Mouse (Mus musculus) forebrain, embryonic 11.5 days (tissue): Measurements from ENCODE around the gene Amigo1. TPM values are rescaled to one million over a fixed set of nuclear protein-coding genes. Genes with fewer than 3 reads are reported as not detected.

ENCODE experiments used
- ATAC-seq: fragments of 200-750 bp; cut with Nextera tagmentation; replicated peaks from 2 replicates; pipeline ENCODE4 v1.8.0; 2017; ENCODE audit warnings: moderate TSS enrichment; ENCODE audit not compliant: low FRiP score
- DNase-seq: peaks from one replicate; pipeline ENCODE4 v3.0.0-alpha.2; 2017; ENCODE audit warnings: low spot score
- H3K27ac ChIP-seq: fragments of 300-500 bp; sonication (generic); 2 replicates; pipeline ENCODE4 v1.5.1; 2014; ENCODE audit warnings: low read depth, low read length
- H3K27me3 ChIP-seq: fragments of 300-500 bp; sonication (generic); 2 replicates; pipeline ENCODE4 v1.6.1; 2014; ENCODE audit warnings: mild to moderate bottlenecking, low read length, mixed read lengths; ENCODE audit not compliant: control insufficient read depth, insufficient read depth
- H3K36me3 ChIP-seq: fragments of 300-500 bp; sonication (generic); 2 replicates; pipeline ENCODE4 v1.6.1; 2014; ENCODE audit warnings: mild to moderate bottlenecking, low read length, moderate library complexity, mixed read lengths; ENCODE audit not compliant: control insufficient read depth, insufficient read depth
- H3K4me1 ChIP-seq: fragments of 300-500 bp; sonication (generic); replicated peaks from 2 replicates; pipeline ENCODE4 v1.6.1; 2014; ENCODE audit warnings: low read length, mixed read lengths; ENCODE audit not compliant: control insufficient read depth, insufficient read depth
- H3K4me2 ChIP-seq: fragments of 300-500 bp; sonication (generic); 2 replicates; pipeline ENCODE4 v1.6.1; 2014; ENCODE audit warnings: low read depth, mild to moderate bottlenecking, low read length, moderate library complexity, mixed read lengths; ENCODE audit not compliant: severe bottlenecking
- H3K4me3 ChIP-seq: fragments of 300-500 bp; sonication (generic); 2 replicates; pipeline ENCODE4 v1.5.1; 2014; ENCODE audit warnings: low read depth, low read length
- H3K9ac ChIP-seq: fragments of 300-500 bp; sonication (generic); 2 replicates; pipeline ENCODE4 v1.6.1; 2014; ENCODE audit warnings: low read length
- H3K9me3 ChIP-seq: fragments of 300-500 bp; sonication (generic); 2 replicates; pipeline ENCODE4 v1.6.1; 2016; ENCODE audit warnings: low read length, mixed read lengths; ENCODE audit not compliant: control insufficient read depth
- WGBS: fragments of 180-500 bp; shearing (Covaris S2); extraction: QIAGEN DNeasy Blood & Tissue Kit; methylation state at CpG from one replicate; pipeline ENCODE4 v1.1.7; 2014; 5-methylcytosine and 5-hydroxymethylcytosine counted together
- polyA plus RNA-seq: library from polyadenylated mRNA; unstranded; fragments of >200 nt; fragmentation: Nextera tagmentation; extraction: Ambion mirVana; gene quantifications from 2 replicates; pipeline ENCODE4 v1.2.1, GENCODE M21; 2014

The Amigo1 gene
- 4.2 and 5.2 TPM in 2 replicates for polyA plus RNA-seq

DNA sequence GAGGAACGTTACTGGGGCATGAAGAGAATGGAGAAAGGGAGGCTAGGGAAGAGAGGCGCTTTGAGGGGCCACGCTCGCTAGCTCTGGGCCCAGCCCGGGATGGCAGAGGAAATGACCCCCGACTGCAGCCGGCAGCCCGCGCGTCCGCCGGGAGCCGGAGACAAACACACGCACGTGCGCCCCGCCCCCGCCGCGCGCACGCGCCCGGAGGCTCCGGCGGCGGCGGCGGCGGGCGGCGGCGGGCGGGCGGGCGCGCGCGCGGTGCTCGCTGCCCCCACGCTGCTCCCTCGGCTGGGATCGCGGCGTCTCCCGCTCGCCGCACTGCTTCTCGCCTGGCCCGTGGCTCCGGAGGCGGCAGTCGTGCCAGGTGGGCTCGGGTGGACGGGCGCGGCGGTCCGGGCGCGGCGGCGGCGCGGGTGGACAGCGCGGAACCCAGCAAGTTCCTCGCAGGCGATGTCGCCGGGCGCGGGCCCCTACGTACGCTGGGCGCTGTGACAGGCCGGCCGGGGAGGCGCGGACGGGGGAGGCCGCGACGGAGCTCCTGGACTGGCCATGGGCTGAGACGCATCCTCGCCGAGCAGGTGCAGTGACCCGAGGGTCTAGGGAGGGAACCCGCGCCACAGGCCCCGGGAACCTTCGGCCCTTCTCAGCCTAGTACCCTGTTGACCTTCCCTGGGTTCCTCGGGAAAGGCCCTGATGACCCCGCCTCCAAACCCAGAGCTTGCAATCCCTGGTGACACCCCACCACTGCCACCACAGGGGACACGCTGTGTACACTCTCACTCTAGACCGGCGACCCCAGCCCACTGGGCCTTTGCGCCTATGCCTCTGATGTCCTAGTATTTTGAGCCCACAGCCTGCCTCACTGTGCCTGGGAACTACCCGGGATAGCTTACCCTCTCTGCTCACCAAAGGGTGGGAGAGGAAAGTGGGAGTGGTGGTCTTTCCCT, at the start of gene Amigo1:
TSS of gene Amigo1 (plus strand) at position 238 of the 950 bp plus-strand sequence.
- ATAC-seq = peak; percentile 63
- WGBS = under 1% methylated on average over 85 of the region's 100 CpGs
- H3K27me3 ChIP-seq = 0 out of 2 replicates have a peak, but pooled peaks cover 3% of the 10 kb centered on the region

DNA sequence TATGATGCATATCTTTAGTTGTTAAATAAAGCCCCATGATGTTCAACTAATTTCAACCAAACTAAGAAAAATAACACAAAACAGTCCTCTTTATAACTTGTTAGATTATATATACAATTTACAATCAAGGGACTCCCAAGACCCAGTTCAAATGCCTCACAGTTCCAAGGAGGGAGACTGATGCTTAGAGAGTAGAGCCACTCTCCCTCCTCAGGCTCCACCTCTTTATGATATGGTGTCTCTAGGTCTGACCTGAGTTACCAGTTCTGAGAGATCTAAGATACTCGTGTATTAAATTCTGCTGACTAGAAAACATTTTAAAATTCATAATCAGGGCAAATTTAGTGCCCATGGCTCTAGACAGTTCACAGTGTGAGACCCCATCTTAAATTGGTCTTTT, 47.0 kb upstream of the Amigo1 start:
- no peaks in the 10 kb centered on the region; the same call in 1 of the 2 replicates for H3K36me3 ChIP-seq
- no peak overlapping the region for H3K9ac ChIP-seq
- 88% methylated on average over 1 of the region's 1 CpGs for WGBS
- DNase-seq (no peak), ATAC-seq (no peak)
- H3K4me2 ChIP-seq = no peak overlapping the region
- no peaks in the 10 kb centered on the region for H3K4me1 ChIP-seq
- no peaks in the 10 kb centered on the region for H3K9me3 ChIP-seq
- H3K27me3 ChIP-seq = no peaks in the 10 kb centered on the region
- H3K27ac ChIP-seq = no peak overlapping the region
- no peak overlapping the region for H3K4me3 ChIP-seq

More for the DNA sequence above, at the start of gene Amigo1:
- H3K4me1 ChIP-seq = peaks cover 4% of the 10 kb centered on the region; the same call in 1 of the 2 replicates
- peak within 1 kb of the TSS; percentile 73 for H3K4me3 ChIP-seq
- no peak within 1 kb of the TSS for H3K27ac ChIP-seq
- H3K4me2 ChIP-seq = peak within 1 kb of the TSS; percentile 94
- H3K9ac ChIP-seq = peak within 1 kb of the TSS; percentile 72
- DNase-seq = peak; percentile 78
- no peaks in the 10 kb centered on the region for H3K9me3 ChIP-seq
- H3K36me3 ChIP-seq = no peaks in the 10 kb centered on the region

DNA sequence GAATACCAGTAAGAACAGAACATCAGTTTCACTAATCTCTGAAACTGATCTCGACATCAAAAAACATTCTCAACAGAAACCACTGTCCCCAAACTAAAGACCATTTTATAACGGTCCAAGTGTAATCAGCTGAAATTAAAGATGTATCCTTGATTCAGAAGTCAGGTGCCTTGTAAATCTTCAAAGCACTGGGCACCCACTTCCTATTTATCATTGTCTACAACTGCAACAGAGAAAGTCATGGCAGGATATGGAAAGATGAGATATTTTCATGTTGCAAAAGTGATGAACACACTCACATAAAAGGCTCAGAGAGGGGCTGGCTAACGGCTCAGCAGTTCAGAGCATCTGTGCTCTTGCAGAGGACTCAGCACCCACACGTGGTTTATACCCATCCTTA, 45.3 kb upstream of the Amigo1 start:
- H3K27ac ChIP-seq = no peak overlapping the region
- ATAC-seq (no peak), DNase-seq (no peak)
- no peaks in the 10 kb centered on the region for H3K27me3 ChIP-seq
- peaks cover 4% of the 10 kb centered on the region; the same call in 1 of the 2 replicates for H3K4me1 ChIP-seq
- no peak overlapping the region for H3K4me3 ChIP-seq
- WGBS = 84% methylated on average over 4 of the region's 4 CpGs
- H3K36me3 ChIP-seq = no peaks in the 10 kb centered on the region; the same call in 1 of the 2 replicates
- no peak overlapping the region for H3K9ac ChIP-seq
- no peak overlapping the region for H3K4me2 ChIP-seq
- H3K9me3 ChIP-seq = no peaks in the 10 kb centered on the region

DNA sequence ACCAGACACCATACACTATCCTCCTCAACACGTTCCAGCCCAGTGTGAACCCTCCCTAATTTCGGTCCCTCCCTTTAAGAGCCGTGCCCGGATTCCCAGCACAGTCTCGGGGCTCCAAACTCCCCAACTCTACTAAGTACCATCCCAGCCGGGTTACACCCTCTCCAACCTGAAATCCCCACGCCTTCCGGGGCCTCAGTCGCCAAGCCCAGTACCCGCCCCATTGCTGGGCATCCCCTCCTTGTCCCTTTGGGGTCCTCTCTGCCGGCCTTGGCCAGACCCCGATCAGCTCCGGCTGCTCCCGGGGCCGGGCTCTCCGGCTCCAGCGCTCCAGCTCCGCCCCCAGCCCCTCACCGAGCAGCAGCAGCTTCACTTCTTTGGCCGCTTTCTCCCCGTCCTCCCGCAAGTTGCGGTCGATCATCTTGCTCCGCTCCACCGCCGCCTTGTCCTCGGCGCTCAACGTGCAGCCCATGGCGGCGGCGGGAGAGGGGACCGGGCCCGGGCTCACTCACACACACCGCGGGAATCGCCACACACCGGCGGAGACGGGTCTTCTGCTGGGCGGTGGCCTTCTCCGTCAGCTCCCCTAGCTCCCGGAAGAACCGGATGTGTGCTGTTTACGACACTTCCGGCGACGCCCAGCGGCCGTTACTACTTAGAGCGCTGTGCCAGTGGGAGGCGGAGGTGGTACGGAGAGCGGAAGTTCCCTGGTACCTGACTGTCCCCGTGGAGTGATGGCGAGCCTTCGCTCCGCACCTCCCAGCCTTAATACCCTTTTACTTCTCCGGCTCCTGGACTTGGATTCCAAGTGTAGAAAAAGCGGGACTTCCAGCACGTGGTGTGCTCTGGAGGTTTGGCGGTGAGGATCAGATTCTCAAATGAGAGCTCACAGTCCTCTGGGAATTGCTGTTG, 40.3 kb upstream of the Amigo1 start, which contains the start of gene Gnai3:
TSS of gene Gnai3 (minus strand) at position 613 of the 912 bp plus-strand sequence.
- no peaks in the 10 kb centered on the region for H3K36me3 ChIP-seq
- ATAC-seq (peak; percentile 95), DNase-seq (peak; percentile 93)
- H3K4me1 ChIP-seq = peaks cover 4% of the 10 kb centered on the region; the same call in 1 of the 2 replicates
- H3K4me2 ChIP-seq = peak within 1 kb of the TSS; percentile 64
- H3K9ac ChIP-seq = peak within 1 kb of the TSS; percentile 94
- peak within 1 kb of the TSS; percentile 86 for H3K27ac ChIP-seq
- no peaks in the 10 kb centered on the region for H3K27me3 ChIP-seq
- H3K4me3 ChIP-seq = peak within 1 kb of the TSS; percentile 96
- H3K9me3 ChIP-seq = no peaks in the 10 kb centered on the region
- under 1% methylated on average over 63 of the region's 63 CpGs for WGBS

DNA sequence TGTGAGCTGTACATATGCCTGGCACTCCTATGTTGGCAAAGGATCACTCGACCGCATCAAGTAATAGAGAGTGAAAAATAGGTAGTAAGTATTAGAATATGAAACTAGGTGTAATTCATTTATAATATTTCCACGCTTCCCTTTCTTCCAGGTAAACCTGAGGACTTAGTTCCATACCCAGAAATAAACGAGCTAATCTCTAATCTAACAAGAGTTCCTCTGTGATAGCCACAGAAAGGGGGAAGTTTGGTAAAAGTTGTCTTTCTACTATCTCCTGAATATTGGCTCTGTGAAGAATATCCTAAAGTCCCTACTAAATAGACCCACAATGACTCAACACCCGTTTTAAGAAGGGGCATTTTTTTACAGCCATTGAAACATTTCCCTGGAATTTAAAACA, 39.5 kb upstream of the Amigo1 start:
- no peaks in the 10 kb centered on the region for H3K36me3 ChIP-seq
- peak overlapping the region; percentile 96 for H3K4me3 ChIP-seq
- peak overlapping the region; percentile 94 for H3K9ac ChIP-seq
- H3K4me1 ChIP-seq = peaks cover 4% of the 10 kb centered on the region; the same call in 1 of the 2 replicates
- DNase-seq (no peak), ATAC-seq (no peak)
- H3K4me2 ChIP-seq = peak overlapping the region; percentile 64
- H3K9me3 ChIP-seq = no peaks in the 10 kb centered on the region
- 65% methylated on average over 5 of the region's 5 CpGs for WGBS
- H3K27me3 ChIP-seq = no peaks in the 10 kb centered on the region
- H3K27ac ChIP-seq = no peak overlapping the region

DNA sequence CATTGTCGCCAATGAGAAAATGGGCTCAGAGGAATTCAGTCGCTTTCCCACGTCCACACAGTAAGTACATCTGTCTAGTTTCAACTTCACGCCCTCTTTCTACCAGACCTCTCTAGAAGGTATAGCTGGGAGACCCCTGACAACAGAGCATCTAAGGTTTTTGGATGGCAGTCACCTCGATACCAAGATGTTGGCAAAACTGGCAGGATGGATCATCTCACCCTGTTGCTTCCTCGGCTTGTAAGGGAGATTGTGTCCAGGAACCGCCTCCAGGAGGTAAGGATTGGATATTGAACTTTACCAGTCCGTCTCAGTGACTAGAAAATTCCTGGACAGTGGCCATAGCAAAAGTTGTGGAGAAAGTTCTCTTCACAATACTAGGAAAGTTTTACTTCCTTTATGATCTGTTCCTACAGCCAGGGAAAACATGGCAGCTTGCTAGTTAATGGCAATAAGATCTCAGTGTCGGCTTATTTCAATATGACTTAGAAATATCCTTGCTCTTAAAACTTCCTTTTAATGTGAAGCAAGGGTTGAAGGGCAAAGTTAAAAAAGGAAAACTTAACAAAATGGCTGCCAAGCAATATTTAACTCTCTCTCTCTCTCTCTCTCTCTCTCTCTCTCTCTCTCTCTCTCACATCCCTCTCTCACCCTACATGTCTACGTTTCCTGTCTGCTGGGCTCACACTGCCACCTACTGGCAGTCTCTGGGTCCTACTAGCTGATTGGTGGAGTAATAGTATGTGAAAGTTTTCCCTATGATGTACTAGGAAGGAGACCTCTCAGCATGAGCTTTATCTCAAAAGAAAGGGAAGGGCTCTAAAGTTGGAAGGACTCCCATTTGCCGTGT, 38.5 kb upstream of the Amigo1 start:
- ATAC-seq = peak; percentile 47; the same call in 1 of the 2 replicates
- Histone ChIP-seq H3K27ac (no peak overlapping the region), H3K36me3 (no peaks in the 10 kb centered on the region)

DNA sequence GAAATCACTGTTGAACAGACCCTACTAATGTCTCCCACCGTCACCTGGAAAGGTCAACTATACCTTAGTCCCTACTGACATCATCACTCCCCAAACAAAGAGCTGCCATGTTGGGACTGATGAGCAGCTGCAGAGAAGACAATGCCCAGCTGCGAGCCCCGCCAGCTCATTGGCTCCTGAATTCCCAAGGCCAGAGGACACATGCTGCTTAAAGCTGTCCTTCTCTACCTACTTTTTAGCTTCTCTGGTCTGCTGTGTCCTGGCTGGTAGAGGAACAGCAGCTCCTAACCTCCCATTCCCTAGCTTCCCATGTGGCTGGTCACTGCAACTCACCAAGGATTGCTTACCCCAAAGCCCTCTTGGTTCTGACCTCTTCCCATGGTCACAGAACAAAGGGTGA, 33.8 kb upstream of the Amigo1 start:
- Histone ChIP-seq H3K27me3 (no peaks in the 10 kb centered on the region), H3K9me3 (no peaks in the 10 kb centered on the region), H3K9ac (no peak overlapping the region), H3K4me2 (no peak overlapping the region), H3K4me1 (no peaks in the 10 kb centered on the region; the same call in 1 of the 2 replicates), H3K36me3 (no peaks in the 10 kb centered on the region), H3K4me3 (no peak overlapping the region), H3K27ac (no peak overlapping the region)
- ATAC-seq = no peak
- 84% methylated on average over 3 of the region's 3 CpGs for WGBS
- DNase-seq = no peak

More for the DNA sequence above, 38.5 kb upstream of the Amigo1 start:
- Histone ChIP-seq H3K4me2 (no peak overlapping the region), H3K9ac (no peak overlapping the region), H3K4me1 (peaks cover 4% of the 10 kb centered on the region; the same call in 1 of the 2 replicates), H3K9me3 (no peaks in the 10 kb centered on the region), H3K27me3 (no peaks in the 10 kb centered on the region), H3K4me3 (no peak overlapping the region)
- WGBS = 67% methylated on average over 11 of the region's 11 CpGs
- peak; percentile 91 for DNase-seq
